Mouse (Mus musculus) heart, embryonic 10.5 days (tissue): Measurements from ENCODE around the gene Ankrd33b. TPM values are rescaled to one million over a fixed set of nuclear protein-coding genes. Genes with fewer than 3 reads are reported as not detected.

Experiments
- DNase-seq: peaks from one replicate; pipeline ENCODE4 v3.0.0-alpha.2; 2017; ENCODE audit warnings: low spot score
- H3K27ac ChIP-seq: fragments of 300-500 bp; sonication (generic); 2 replicates; pipeline ENCODE4 v1.5.1; 2016; ENCODE audit warnings: mild to moderate bottlenecking
- H3K27me3 ChIP-seq: fragments of 300-500 bp; sonication (generic); 2 replicates; pipeline ENCODE4 v1.6.1; 2016; ENCODE audit warnings: mild to moderate bottlenecking; ENCODE audit not compliant: poor library complexity, insufficient read depth, severe bottlenecking
- H3K36me3 ChIP-seq: fragments of 300-500 bp; sonication (generic); 2 replicates; pipeline ENCODE4 v1.6.1; 2016; ENCODE audit warnings: mild to moderate bottlenecking, moderate library complexity
- H3K4me1 ChIP-seq: fragments of 300-500 bp; sonication (generic); 2 replicates; pipeline ENCODE4 v1.6.1; 2016; ENCODE audit warnings: mild to moderate bottlenecking
- H3K4me3 ChIP-seq: fragments of 300-500 bp; sonication (generic); 2 replicates; pipeline ENCODE4 v1.5.1; 2016; ENCODE audit warnings: mild to moderate bottlenecking, moderate library complexity
- H3K9me3 ChIP-seq: fragments of 300-500 bp; sonication (generic); 2 replicates; pipeline ENCODE4 v1.6.1; 2016; ENCODE audit warnings: mild to moderate bottlenecking, moderate library complexity
- WGBS: fragments of 180-500 bp; shearing (Covaris S2); methylation state at CpG from one replicate; pipeline ENCODE4 v1.1.7; 2016; 5-methylcytosine and 5-hydroxymethylcytosine counted together
- polyA plus RNA-seq: library from polyadenylated mRNA; unstranded; fragments of >200 nt; fragmentation: Nextera tagmentation; extraction: Ambion mirVana; gene quantifications from 2 replicates; pipeline ENCODE4 v1.2.1, GENCODE M21; 2016

Gene Ankrd33b
- polyA plus RNA-seq, 1 experiment from 2014 or later, result 1.8 TPM

GRCm38 (mm10) chr15:31280683-31281082 is 86.8 kb downstream of the Ankrd33b start:
- no peak for DNase-seq

GRCm38 (mm10) chr15:31280059-31280458 is 87.5 kb downstream of the Ankrd33b start:
- H3K36me3 ChIP-seq, result no peaks in the 10 kb centered on the region
- H3K27me3 ChIP-seq, result no peaks in the 10 kb centered on the region
- 78% methylated on average over 5 of the region's 5 CpGs for WGBS
- no peak overlapping the region for H3K4me3 ChIP-seq
- H3K27ac ChIP-seq, result no peak overlapping the region
- no peaks in the 10 kb centered on the region for H3K9me3 ChIP-seq
- H3K4me1 ChIP-seq, result peaks cover 2% of the 10 kb centered on the region
- no peak for DNase-seq

More at GRCm38 (mm10) chr15:31280683-31281082, 86.8 kb downstream of the Ankrd33b start:
- Histone ChIP-seq H3K36me3 (no peaks in the 10 kb centered on the region), H3K27me3 (no peaks in the 10 kb centered on the region), H3K27ac (no peak overlapping the region), H3K4me3 (no peak overlapping the region), H3K4me1 (peaks cover 5% of the 10 kb centered on the region), H3K9me3 (no peaks in the 10 kb centered on the region)
- WGBS, result 39% methylated on average over 2 of the region's 2 CpGs

- H3K9me3 ChIP-seq, result no peaks in the 10 kb centered on the region
- H3K36me3 ChIP-seq, result no peaks in the 10 kb centered on the region
- H3K27ac ChIP-seq, result no peak overlapping the region
- H3K4me1 ChIP-seq, result peaks cover 2% of the 10 kb centered on the region
- H3K4me3 ChIP-seq, result no peak overlapping the region
- DNase-seq, result no peak
- 82% methylated on average over 6 of the region's 6 CpGs for WGBS
- H3K27me3 ChIP-seq, result no peaks in the 10 kb centered on the region
Measured at GRCm38 (mm10) chr15:31279577-31280004, 87.9 kb downstream of the Ankrd33b start.

DNA sequence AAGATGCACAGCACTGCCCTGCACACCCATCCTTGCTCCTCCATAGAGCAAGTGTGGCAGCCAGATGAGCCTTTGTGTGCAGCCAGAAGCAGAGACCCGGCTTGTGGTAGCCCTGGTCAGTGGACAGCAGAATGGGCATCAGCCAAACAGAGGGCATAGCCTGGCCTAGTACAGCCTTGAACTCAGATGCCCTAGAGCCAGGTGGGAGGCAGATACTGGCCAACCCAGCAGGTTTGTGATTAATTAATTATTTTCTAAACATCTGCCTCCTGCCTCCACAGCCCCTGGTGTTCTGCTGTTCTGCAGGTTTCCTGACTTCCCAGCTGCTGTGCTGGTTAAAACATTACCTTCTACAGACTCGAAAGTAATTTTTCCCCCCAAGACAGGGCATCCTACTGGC is 88.4 kb downstream of the Ankrd33b start:
- Histone ChIP-seq H3K27me3 (no peaks in the 10 kb centered on the region), H3K4me3 (no peak overlapping the region), H3K4me1 (peaks cover 2% of the 10 kb centered on the region), H3K27ac (no peak overlapping the region), H3K36me3 (no peaks in the 10 kb centered on the region), H3K9me3 (no peaks in the 10 kb centered on the region)
- DNase-seq, result no peak
- WGBS, result 88% methylated on average over 2 of the region's 2 CpGs

DNA sequence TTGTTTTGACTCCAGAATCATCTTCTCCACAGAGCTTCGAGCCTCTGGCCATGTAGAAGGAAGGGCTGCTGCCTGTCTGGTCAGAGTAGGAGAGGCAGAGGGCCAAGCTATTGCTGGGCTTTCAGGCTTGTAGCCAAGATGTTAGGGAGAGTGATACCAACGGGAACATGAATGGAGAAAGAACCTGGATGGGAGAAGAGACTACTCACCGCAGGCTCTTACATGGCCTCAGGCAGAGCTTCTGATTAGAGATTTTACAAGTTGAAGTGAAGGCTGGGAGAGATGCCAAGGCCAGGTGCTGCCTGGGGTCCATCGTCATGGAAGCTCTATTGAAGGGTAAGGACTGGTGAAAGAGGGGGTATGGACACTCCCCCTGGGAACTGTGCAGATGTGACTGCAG is 89.4 kb downstream of the Ankrd33b start:
- H3K4me1 ChIP-seq, result peaks cover 12% of the 10 kb centered on the region
- no peaks in the 10 kb centered on the region for H3K36me3 ChIP-seq
- H3K27me3 ChIP-seq, result no peaks in the 10 kb centered on the region
- H3K4me3 ChIP-seq, result no peak overlapping the region
- WGBS, result 75% methylated on average over 4 of the region's 4 CpGs
- H3K9me3 ChIP-seq, result no peaks in the 10 kb centered on the region
- H3K27ac ChIP-seq, result no peak overlapping the region
- no peak for DNase-seq

- Histone ChIP-seq H3K27ac (no peak overlapping the region), H3K9me3 (no peaks in the 10 kb centered on the region), H3K4me1 (peaks cover 14% of the 10 kb centered on the region), H3K36me3 (no peaks in the 10 kb centered on the region), H3K4me3 (no peak overlapping the region), H3K27me3 (no peaks in the 10 kb centered on the region)
- 28% methylated on average over 10 of the region's 10 CpGs for WGBS
- no peak for DNase-seq
Measured at GRCm38 (mm10) chr15:31273509-31273908, 94.0 kb downstream of the Ankrd33b start.

DNA sequence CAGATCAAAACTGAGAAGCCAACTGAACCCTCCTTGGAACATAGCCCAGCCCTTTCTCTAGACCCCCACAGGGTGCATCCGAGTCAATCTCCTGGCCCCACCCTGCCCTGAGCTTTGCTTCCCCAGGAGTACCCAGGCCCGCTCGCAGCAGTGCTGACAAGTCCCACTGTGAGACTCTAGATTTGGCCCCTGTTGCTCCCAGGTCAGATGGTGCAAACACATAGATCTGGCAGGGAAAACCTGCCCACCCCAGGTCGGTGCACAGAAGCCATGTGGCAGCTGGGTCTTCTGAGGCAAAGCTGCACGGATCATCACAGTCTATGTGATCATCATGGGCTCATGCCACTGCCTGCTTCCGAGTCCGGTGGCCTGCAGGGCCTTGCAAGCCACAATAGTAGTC is 94.8 kb downstream of the Ankrd33b start:
- H3K27ac ChIP-seq, result no peak overlapping the region
- DNase-seq, result no peak
- H3K9me3 ChIP-seq, result no peaks in the 10 kb centered on the region
- H3K27me3 ChIP-seq, result no peaks in the 10 kb centered on the region
- H3K36me3 ChIP-seq, result no peaks in the 10 kb centered on the region
- peaks cover 12% of the 10 kb centered on the region for H3K4me1 ChIP-seq
- WGBS, result 76% methylated on average over 7 of the region's 7 CpGs
- H3K4me3 ChIP-seq, result no peak overlapping the region

- DNase-seq, result no peak
- Histone ChIP-seq H3K4me1 (peaks cover 12% of the 10 kb centered on the region), H3K9me3 (no peaks in the 10 kb centered on the region), H3K36me3 (no peaks in the 10 kb centered on the region), H3K27me3 (0 out of 2 replicates have a peak, but pooled peaks cover 5% of the 10 kb centered on the region), H3K27ac (no peak overlapping the region), H3K4me3 (no peak overlapping the region)
- WGBS, result 80% methylated on average over 4 of the region's 4 CpGs
Measured at GRCm38 (mm10) chr15:31269558-31269957, 98.0 kb downstream of the Ankrd33b start.

DNA sequence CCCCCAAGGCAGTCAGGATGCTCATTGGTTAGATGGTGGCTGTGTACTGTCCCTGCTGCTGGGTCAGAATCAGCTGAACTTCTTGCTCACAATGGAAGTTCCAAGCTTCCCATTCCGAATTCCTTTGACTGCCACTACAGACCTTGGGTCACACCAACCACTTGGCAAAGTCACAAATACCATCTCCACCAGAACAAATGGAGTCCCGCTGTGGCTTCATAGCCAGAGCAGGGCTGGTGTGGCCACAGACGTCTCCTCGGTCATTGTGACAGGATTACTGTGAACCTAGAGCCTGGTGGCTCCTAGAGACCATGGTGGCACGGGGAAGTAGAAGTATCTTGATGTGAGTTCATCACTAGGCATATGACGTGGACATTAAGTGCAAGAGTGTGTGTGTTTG is 99.4 kb downstream of the Ankrd33b start:
- peaks cover 3% of the 10 kb centered on the region; the same call in 1 of the 2 replicates for H3K4me1 ChIP-seq
- H3K27ac ChIP-seq, result no peak overlapping the region
- H3K36me3 ChIP-seq, result no peaks in the 10 kb centered on the region
- WGBS, result 88% methylated on average over 6 of the region's 6 CpGs
- no peak overlapping the region for H3K4me3 ChIP-seq
- H3K27me3 ChIP-seq, result 0 out of 2 replicates have a peak, but pooled peaks cover 5% of the 10 kb centered on the region
- no peaks in the 10 kb centered on the region for H3K9me3 ChIP-seq
- DNase-seq, result no peak

GRCm38 (mm10) chr15:31265845-31266244 is 101.7 kb downstream of the Ankrd33b start:
- peaks cover 6% of the 10 kb centered on the region; the same call in 1 of the 2 replicates for H3K4me1 ChIP-seq
- H3K9me3 ChIP-seq, result no peaks in the 10 kb centered on the region
- no peaks in the 10 kb centered on the region for H3K36me3 ChIP-seq
- 90% methylated on average over 12 of the region's 12 CpGs for WGBS
- H3K27me3 ChIP-seq, result 0 out of 2 replicates have a peak, but pooled peaks cover 5% of the 10 kb centered on the region
- DNase-seq, result no peak
- H3K4me3 ChIP-seq, result no peak overlapping the region
- H3K27ac ChIP-seq, result no peak overlapping the region

DNA sequence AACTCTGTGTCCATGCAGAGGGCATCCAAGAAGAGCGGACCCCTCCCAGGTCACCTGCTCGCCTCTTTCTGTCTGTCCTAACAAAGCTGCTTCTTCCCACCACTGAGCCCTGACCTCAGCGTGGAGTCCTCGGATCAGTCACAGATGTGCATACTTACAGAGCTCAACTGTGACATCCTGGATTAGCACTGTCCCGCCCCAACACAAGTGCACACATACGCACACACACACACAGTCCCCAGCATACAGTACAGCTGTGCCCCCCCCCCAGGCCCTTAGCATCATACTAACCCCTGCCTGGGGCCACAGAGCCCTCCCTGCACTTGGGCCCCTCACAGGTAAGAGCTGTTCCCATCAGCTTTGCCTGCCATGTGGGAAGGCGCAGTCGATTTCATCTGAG is 102.1 kb downstream of the Ankrd33b start:
- WGBS, result 91% methylated on average over 8 of the region's 8 CpGs
- Histone ChIP-seq H3K9me3 (no peaks in the 10 kb centered on the region), H3K4me3 (no peak overlapping the region), H3K36me3 (no peaks in the 10 kb centered on the region), H3K27ac (no peak overlapping the region), H3K27me3 (0 out of 2 replicates have a peak, but pooled peaks cover 5% of the 10 kb centered on the region), H3K4me1 (peaks cover 6% of the 10 kb centered on the region; the same call in 1 of the 2 replicates)
- DNase-seq, result no peak

- 36% methylated on average over 6 of the region's 6 CpGs for WGBS
- H3K9me3 ChIP-seq, result no peaks in the 10 kb centered on the region
- no peaks in the 10 kb centered on the region for H3K36me3 ChIP-seq
- 0 out of 2 replicates have a peak, but pooled peaks cover 5% of the 10 kb centered on the region for H3K27me3 ChIP-seq
- H3K4me3 ChIP-seq, result no peak overlapping the region
- H3K4me1 ChIP-seq, result peaks cover 6% of the 10 kb centered on the region; the same call in 1 of the 2 replicates
- peak; percentile 90 for DNase-seq
- no peak overlapping the region for H3K27ac ChIP-seq
Measured at GRCm38 (mm10) chr15:31264827-31265226, 102.7 kb downstream of the Ankrd33b start.

- Histone ChIP-seq H3K27me3 (0 out of 2 replicates have a peak, but pooled peaks cover 5% of the 10 kb centered on the region), H3K4me1 (peaks cover 18% of the 10 kb centered on the region), H3K36me3 (no peaks in the 10 kb centered on the region), H3K27ac (no peak overlapping the region), H3K4me3 (no peak overlapping the region), H3K9me3 (no peaks in the 10 kb centered on the region)
- 72% methylated on average over 9 of the region's 9 CpGs for WGBS
- no peak for DNase-seq
Measured at GRCm38 (mm10) chr15:31262361-31262760, 105.2 kb downstream of the Ankrd33b start.

- Histone ChIP-seq H3K4me3 (no peak overlapping the region), H3K36me3 (no peaks in the 10 kb centered on the region), H3K9me3 (no peaks in the 10 kb centered on the region), H3K27ac (no peak overlapping the region), H3K27me3 (0 out of 2 replicates have a peak, but pooled peaks cover 5% of the 10 kb centered on the region), H3K4me1 (peaks cover 18% of the 10 kb centered on the region)
- no peak for DNase-seq
- 80% methylated on average over 10 of the region's 10 CpGs for WGBS
Measured at GRCm38 (mm10) chr15:31261094-31261493, 106.4 kb downstream of the Ankrd33b start.
